Mouse (Mus musculus) lung, postnatal 0 days (tissue): Measurements from ENCODE around the gene Gm13283.

ENCODE experiments used
- CTCF ChIP-seq: IDR thresholded peaks from 2 replicates; pipeline ENCODE4 v1.5.1; 2016; ENCODE audit warnings: antibody characterized with exemption, mild to moderate bottlenecking
- EP300 ChIP-seq: IDR thresholded peaks from 2 replicates; pipeline ENCODE4 v1.6.1; 2016; ENCODE audit warnings: antibody characterized with exemption, mild to moderate bottlenecking, control low read depth

DNA sequence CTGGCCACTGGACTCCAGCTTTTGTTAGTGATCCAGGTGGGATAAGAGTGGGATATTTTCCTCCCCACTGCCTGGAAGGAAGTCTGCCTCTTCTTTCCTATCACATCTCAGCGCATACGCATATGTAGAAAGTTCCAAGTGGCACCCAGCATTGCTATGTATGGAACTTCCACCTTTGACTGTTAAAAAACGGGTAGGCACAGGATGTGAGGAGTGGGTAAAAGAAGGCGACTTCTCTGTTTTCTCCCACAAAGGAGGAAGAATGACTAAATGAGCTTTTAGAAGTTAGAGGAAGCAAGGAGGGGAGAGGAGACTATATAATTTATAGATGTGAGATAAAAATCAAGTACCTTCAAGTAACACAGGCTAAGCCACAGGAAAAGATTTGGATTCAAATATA lies 18.5 kb upstream of the Gm13283 start:
- TF ChIP-seq CTCF (no peak), EP300 (no peak)
